Mouse (Mus musculus) urinary bladder, postnatal 25 days (tissue): ENCODE results near the gene Osbp2.

Source experiments
- DNase-seq: peaks from one replicate; pipeline ENCODE4 v3.0.0; 2022; ENCODE audit warnings: low spot score

The Osbp2 gene

DNA sequence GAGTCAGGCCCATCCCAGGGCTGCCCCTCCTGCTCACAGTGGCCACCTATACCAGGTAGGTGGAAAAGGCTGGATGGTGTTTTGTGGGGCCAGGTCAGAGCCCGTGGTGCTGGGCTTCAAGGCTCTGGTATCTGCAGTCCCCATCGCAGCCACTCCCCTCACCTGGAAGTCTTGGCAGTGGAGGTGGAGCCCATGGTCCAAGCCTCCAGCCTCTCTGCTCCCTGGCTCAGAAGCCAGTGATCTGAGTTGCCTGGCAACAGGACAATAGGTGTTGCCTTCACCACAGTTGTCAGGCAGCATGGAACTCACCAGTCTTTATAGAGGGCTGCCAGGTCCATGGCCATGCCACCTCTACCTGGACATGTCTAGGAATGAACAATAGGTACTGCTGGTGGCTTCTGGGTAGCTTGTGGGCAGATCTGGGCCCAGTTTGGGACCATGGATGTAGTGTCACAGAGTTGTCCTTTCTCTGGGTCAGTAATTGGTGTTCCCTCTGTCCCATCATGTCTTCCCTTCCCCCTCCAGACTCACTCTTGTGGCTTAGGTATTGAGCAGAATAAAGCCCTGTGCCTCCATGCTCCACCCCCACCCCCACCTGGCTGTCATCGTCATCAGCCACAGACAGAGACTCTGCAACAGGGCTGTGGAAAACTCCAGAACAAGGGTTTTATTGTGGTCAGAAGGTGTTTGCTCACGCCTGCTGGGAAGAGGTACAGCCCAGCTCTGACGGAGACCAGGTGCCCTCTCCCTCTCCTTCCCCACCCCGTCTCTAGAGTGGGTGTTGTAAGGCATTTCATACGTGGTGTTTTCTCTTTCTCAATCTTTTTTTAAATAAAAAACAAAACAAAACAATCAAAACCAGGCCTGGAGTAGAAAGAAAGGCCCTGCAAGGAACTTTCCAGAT, 160.4 kb downstream of the Osbp2 start:
- no peak for DNase-seq

- DNase-seq: no peak
These were observed 166.3 kb downstream of the Osbp2 start for GRCm38 (mm10) chr11:3697441-3697840.

DNA sequence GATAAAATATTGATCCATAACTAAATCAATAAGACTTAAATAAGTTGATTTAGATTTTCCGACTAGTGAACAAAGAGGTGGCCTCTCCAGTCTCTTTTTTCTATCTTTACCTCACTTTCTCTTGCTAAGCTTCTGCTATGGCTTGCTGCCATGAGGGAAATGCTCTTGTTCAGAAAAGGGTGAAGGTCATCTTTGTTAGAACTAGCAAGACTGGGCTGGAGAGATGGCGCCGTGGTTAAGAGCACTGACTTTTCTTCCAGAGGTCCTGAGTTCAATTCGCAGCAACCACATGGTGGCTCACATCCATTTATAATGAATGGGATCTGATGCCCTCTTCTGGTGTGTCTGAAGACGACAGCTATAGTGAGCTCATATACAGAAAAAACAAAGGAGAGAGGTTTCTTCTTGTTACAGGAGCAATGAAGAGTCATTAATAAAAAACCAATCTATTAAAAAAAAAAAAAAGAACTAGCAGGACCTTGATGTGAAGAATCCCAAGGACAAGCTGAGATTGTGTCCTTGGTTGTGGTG, 167.6 kb downstream of the Osbp2 start:
- DNase-seq: no peak

DNA sequence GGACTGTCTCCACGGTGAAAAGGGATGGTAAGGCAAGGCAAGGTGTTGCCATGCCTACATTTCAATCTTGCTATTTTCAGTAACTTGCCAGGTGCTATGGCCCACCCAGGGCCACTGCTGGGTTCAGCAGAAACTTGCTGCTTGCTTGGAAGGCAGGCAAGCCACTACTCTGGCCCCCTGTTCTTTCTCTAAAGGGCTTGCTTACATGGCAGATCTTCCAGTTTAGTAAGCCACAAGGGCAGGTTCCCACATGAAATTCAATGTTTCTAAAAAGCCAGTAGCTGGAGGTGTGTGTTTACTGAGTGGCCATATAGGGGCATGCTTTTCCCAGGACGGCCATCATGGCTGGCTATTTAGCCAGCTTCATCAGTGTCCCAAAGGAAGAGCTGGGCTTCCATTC, 172.0 kb downstream of the Osbp2 start:
- DNase-seq: no peak

- DNase-seq: no peak
These were observed 176.8 kb downstream of the Osbp2 start for GRCm38 (mm10) chr11:3686885-3687284.

- no peak for DNase-seq
These were observed 177.4 kb downstream of the Osbp2 start for GRCm38 (mm10) chr11:3686318-3686717.

DNA sequence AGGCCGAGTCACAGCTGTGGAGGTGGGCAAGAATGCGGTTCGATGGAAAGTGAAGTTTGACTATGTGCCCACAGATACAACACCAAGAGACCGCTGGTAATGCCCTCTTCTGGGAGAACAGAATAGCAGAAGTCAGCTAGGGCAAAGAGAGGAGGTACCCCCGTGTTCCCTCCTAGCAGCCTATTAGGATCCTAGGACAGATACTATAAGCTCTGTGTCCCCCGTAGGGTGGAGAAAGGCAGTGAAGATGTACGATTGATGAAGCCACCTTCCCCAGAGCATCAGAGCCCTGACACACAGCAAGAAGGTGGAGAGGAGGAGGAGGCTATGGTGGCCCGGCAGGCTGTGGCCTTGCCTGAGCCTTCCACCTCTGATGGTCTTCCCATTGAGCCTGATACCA, 178.3 kb downstream of the Osbp2 start:
- DNase-seq: no peak

DNA sequence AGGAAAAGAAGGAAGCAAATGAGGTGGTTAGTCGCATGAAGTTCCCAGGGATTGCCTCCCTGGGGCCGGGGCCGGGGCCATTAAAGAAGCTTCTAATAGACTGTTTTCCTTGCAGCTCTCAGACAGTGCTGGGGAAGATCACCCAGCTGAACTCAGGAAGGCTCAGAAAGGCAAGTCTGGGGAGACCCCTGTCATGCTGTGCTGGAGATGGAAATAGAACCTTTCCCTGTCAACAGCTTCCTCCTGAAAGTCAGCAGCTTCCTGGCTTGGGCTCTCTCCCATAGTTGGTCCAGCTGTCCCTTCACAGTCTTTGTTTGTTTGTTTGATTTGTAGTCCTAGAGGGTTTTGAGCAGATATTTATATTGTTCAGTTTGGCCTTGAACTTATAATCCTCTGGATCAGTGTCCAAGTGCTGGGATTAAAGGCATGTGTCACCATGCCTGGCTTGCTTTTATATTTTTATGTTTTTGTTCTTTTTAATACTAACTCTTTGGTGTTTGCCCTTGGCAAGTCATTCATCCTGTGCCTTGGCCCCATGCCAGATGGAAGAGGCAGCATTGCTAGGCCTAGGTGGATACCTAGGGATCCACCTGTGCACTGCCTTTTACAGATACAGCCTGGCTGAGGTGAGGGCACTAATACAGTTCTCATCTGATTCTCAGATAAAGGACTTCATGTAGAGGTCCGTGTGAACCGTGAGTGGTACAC, 178.8 kb downstream of the Osbp2 start:
- no peak for DNase-seq

DNA sequence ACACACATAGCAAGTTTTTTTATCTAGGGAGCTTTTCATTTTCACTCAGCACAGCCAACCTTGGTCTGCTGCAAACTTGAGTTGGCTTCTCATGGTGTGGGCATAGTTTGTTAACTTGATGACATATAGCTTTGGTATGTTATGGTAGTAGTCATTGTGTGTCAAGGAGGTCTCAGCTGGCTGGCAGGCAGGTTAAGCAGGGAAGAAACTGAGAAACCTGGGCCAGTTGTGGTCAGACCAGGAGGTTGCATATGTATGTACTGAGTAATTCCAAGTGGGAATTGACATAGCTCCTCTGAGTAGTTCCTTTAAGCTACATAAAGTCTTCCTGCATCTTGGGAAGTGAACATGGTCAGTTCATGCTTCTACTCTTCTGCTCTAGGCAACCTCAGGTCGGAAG, 179.5 kb downstream of the Osbp2 start:
- DNase-seq: no peak

- no peak for DNase-seq
These were observed 180.0 kb downstream of the Osbp2 start for GRCm38 (mm10) chr11:3683696-3684095.

- DNase-seq: no peak
These were observed 183.9 kb downstream of the Osbp2 start for GRCm38 (mm10) chr11:3679771-3680170.

GRCm38 (mm10) chr11:3677204-3677603, 186.5 kb downstream of the Osbp2 start:
- no peak for DNase-seq

- DNase-seq: no peak
These were observed 187.3 kb downstream of the Osbp2 start for GRCm38 (mm10) chr11:3676423-3676822.

DNA sequence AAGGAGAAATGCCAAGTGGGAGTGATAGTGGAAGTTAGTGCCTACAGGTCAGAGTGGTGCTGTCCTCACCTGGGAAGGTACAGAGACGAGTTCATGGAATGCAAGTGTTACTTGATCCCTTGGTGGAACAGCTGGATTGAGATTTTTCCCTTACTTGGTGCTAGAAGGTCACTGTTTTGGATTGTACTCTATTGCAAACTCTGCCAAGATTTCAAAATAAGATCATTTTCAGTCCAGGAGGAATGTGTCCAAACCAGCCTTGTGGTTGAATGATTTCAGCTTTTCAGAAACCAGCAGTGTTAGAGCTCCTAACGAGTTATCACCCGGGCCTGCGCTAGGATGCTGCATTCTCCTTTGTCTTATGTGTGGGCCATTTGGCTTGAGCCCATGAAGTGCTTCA, 189.2 kb downstream of the Osbp2 start:
- no peak for DNase-seq

DNA sequence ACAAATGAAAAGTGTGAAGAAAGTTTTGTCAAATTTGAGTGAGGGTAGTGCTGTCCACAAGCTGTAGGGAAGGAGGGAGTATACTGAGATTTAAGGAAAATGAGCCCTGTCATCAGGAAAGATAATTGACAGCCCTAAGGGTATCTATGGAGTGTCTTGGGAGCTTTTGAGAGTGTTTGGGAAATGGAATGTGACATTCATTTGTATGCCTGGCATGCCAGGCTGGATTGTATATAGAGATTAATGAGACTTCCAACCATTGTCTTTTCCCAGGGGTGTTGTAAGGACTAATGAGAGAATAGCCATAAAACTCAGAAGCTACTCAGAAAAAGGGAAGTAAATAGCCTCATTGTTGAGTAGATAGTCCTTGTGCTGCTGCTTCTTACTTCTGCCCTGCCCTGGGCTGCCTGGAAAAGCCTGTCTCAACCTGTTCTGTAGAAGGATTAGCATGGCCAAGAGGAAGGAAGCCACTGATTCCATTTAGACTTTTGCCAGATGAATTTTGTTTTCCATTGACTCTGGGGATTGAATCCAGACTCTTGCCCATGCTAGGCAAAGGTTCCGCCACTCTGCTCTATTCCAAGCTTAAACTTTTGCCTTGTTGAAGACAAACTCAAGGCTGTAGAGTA, 192.6 kb downstream of the Osbp2 start:
- DNase-seq: no peak

GRCm38 (mm10) chr11:3669849-3670248, 193.9 kb downstream of the Osbp2 start:
- DNase-seq: no peak

DNA sequence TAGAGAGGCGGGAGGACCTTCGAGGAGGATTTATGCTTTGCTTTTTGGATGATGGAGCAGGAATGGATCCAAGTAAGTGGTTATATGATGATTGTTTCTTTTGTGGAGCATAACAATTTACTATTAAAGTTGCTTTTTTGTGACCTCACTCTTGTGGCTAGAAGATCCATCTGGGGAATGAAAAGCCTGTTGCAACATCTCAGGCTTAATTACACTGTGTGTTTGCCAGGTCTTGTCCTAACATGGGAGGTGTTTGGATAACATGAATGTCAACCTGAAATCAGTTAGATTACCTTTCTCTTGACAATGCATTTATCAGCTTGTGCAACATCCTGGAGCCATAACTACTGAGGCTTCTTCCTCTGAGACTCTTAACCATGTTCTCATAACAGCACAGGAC, 194.9 kb downstream of the Osbp2 start:
- DNase-seq: no peak

DNA sequence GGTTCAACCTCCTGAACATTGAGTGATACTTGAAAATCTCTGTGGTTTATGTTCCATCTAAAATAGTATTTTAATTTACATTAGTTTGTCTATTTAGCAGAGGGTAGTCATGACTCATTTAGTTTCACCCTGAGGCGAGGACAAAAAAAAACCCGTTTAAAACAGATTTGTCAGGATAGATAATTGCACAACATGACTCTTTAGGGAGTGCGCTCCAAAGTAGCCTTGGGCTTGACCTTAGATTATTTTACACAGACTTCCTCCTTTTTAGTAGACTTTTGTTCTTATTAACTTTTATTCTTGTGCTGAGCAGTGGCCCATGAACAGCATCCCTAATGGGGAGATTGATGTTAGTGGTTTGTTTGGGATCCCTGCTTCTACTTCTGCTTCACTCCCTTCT, 196.2 kb downstream of the Osbp2 start:
- no peak for DNase-seq

DNA sequence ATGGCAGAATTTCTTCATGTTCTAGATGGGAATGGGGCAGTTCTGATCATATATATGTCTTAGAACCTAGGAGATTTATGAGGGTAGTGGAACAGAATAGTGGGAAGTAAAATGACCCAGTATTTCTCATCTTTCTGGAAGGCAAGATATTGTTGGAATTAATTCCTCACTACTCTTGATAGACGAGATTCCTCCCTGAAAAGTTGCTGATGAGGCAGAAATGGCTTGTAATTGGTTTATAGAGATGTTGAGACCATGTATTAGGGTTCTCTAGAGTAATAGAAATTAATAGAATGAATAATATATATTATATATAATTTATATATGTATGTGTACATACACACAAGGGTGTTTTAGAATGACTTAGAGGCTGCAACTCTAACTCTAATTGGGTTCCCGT, 201.7 kb downstream of the Osbp2 start:
- no peak for DNase-seq
